Mouse (Mus musculus) G1E (cell line): ENCODE data around the gene Nkg7. TPM values are rescaled to one million over a fixed set of nuclear protein-coding genes. Genes with fewer than 3 reads are reported as not detected.

Source experiments
- ATAC-seq: 2 replicates; pipeline ENCODE4 v1.8.0; 2016; ENCODE audit warnings: mild to moderate bottlenecking; ENCODE audit not compliant: insufficient number of reproducible peaks, poor library complexity, low FRiP score, severe bottlenecking; ENCODE audit errors: extremely low read depth
- DNase-seq: peaks from one replicate; pipeline ENCODE4 v3.0.0; 2012; ENCODE audit warnings: low spot score
- H3K27me3 ChIP-seq: 2 replicates; pipeline ENCODE4 v1.6.1; 2012; ENCODE audit warnings: mild to moderate bottlenecking, low read length, inconsistent platforms; ENCODE audit not compliant: insufficient read depth
- H3K36me3 ChIP-seq: replicated peaks from 2 replicates; pipeline ENCODE3; 2012; ENCODE audit warnings: mild to moderate bottlenecking, inconsistent platforms
- H3K4me1 ChIP-seq: 2 replicates; pipeline ENCODE4 v1.6.1; 2012; ENCODE audit warnings: low read depth, low read length, inconsistent platforms, mixed read lengths; ENCODE audit not compliant: insufficient read depth
- H3K4me3 ChIP-seq: 2 replicates; pipeline ENCODE4 v1.5.1; 2012; ENCODE audit warnings: low read depth, mild to moderate bottlenecking, inconsistent platforms, low read length, moderate library complexity, mixed read lengths
- H3K9me3 ChIP-seq: replicated peaks from 2 replicates; pipeline ENCODE4 v1.6.1; 2012; ENCODE audit warnings: inconsistent platforms
- CTCF ChIP-seq: IDR thresholded peaks from 2 replicates; pipeline ENCODE4 v1.5.1; 2012; ENCODE audit warnings: low read depth, low read length, inconsistent platforms, mixed read lengths
- GATA1 ChIP-seq: IDR thresholded peaks from 2 replicates; pipeline ENCODE4 v1.6.1; 2012; ENCODE audit warnings: borderline replicate concordance, low read length, inconsistent platforms, mixed read lengths
- GATA2 ChIP-seq: IDR thresholded peaks from 2 replicates; pipeline ENCODE4 v1.6.1; 2012; ENCODE audit warnings: low read depth, low read length, inconsistent platforms, borderline replicate concordance
- POLR2AphosphoS5 ChIP-seq: IDR thresholded peaks from 2 replicates; pipeline ENCODE4 v1.6.1; 2012; ENCODE audit warnings: low read depth, low read length, inconsistent platforms; ENCODE audit not compliant: insufficient replicate concordance
- TAL1 ChIP-seq: conservative IDR thresholded peaks from 2 replicates; pipeline ENCODE4 v1.6.1; 2012; ENCODE audit warnings: low read depth, low read length, inconsistent platforms, mixed read lengths
- polyA plus RNA-seq: library from polyadenylated mRNA; stranded (reverse); fragments of >175 nt; gene quantifications from 2 replicates; pipeline ENCODE4 v1.2.3, GENCODE M21; 2012
- total RNA-seq, 2 experiments: library from RNA; stranded (forward) in 1 of 2; stranded (reverse) in 1 of 2; fragments of 200-1000 nt in 1 of 2; fragments of >200 nt in 1 of 2; fragmentation: Nextera tagmentation in 1 of 2; gene quantifications; 2 replicates each; pipeline ENCODE4 v1.2.3; 2014 to 2017

Nkg7 gene
- total RNA-seq (2014; fragmentation: Nextera tagmentation) (not detected in 2 replicates), total RNA-seq (2017) (not detected in 2 replicates), polyA plus RNA-seq (not detected in 2 replicates)

DNA sequence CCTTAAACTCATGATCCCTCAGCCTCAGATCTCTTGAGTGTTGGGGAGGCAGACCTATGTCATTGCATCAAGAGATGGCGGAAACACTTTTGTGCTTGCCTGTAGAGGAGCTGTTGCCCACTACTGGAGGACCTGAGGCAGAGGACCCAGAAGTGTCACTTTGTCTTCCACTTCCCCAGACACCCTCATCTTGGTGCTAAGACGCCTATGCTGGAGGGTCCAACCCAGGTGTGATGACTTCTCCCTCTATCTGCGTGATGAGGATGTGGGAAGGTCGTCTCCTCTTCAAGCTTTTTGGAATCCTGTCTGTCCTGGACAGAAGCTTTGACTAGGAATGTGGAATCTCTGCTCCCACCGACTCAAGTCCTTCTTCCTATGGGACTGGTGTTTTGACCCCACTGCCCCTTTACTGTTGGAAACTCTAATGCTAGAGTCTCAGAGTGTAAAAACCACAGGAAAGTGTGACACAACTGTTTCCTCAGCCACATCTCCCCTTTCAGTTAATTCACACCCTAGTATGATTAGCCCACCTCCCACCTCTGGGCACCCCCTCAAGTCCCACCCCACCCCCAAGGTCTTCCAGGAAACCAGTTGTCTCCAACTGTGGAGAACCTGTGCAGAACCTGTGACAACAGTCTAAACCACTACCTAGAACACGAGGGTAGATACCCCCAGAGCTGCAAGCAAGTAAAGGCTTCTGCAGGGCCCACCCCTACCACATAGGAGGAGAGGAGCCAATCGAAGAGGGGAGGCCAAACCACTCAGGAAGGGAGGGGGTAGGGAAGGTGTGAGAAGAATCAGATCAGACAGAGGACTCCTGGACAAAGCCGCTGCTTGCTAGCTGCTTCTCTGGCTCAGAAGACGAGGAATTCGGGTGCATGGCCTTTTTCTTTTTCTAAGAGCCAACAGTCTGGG, at the start of gene Nkg7:
TSS of gene Nkg7 (plus strand) at position 733 of the 915 bp plus-strand sequence.
- DNase-seq (no peak), ATAC-seq (no peak)
- no peaks in the 10 kb centered on the region for H3K36me3 ChIP-seq
- peaks cover 50% of the 10 kb centered on the region for H3K27me3 ChIP-seq
- no peak within 1 kb of the TSS for H3K4me3 ChIP-seq
- H3K4me1 ChIP-seq = no peaks in the 10 kb centered on the region
- H3K9me3 ChIP-seq = no peaks in the 10 kb centered on the region
- TF ChIP-seq CTCF (no peak), GATA2 (no peak), GATA1 (no peak), POLR2AphosphoS5 (no peak), TAL1 (no peak)

DNA sequence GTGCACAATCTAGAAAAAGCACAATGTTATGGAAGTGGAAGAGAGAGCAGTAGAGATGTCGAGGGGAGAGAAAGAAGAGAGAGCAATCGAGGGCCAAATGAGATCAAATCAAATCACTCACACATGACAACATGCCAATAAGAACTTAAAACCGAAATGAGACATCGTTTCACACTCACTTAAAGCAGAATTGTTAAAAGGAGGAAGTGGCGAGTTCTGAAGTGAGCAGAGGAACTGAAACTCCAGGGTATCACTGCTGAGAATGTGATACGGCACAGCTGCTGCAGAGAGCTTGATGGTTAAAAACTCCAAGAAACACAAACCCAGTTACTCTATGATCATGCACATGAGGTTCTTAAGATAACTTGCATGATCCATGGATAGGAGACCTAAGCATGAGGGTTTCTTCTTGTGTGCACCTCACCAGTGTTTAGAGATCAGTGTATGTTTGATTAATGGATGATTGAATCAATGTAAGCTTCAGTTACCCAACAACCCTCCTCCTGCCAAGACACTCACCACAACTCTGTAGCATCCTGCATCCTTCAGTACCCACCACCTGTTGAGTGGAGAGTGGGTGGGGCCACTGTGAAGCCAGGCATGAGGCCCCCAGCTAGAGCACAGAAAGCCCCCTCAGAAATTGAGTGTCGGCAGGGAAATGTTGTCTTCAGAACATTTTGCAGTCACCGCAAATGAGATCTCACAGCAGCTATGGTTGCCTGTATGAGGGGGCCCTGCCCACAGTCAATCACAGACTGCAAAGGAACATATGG, 44.3 kb upstream of the Nkg7 start:
- Histone ChIP-seq H3K27me3 (no peaks in the 10 kb centered on the region), H3K36me3 (no peaks in the 10 kb centered on the region), H3K9me3 (no peaks in the 10 kb centered on the region), H3K4me1 (no peaks in the 10 kb centered on the region), H3K4me3 (no peak overlapping the region)
- TF ChIP-seq CTCF = no peak
- no peak for TF ChIP-seq TAL1
- no peak for TF ChIP-seq POLR2AphosphoS5
- TF ChIP-seq GATA2 = no peak
- no peak for TF ChIP-seq GATA1
- ATAC-seq (no peak), DNase-seq (no peak)

DNA sequence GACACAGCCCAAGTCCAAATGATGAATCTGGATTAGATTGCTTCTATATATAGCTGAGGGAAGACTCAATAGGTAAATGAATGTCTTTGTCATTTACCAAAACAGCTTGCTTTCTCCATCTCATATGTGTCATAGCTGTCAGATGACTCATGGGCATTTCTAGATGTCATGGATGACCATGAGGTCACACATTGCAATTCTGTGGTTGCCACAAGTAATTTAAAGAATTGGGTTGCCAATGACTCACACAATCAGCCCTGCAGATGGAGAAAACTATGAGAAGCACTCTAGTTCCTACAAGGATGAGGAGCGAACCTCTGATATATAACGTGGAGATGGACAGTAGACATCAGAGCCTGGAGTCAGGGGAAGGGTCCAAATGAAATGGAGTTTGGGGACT, 37.4 kb upstream of the Nkg7 start:
- H3K27me3 ChIP-seq = no peaks in the 10 kb centered on the region
- ATAC-seq (no peak), DNase-seq (no peak)
- TF ChIP-seq TAL1 (no peak), GATA1 (no peak)
- H3K9me3 ChIP-seq = no peaks in the 10 kb centered on the region
- no peaks in the 10 kb centered on the region for H3K4me1 ChIP-seq
- H3K4me3 ChIP-seq = no peak overlapping the region
- no peaks in the 10 kb centered on the region for H3K36me3 ChIP-seq

DNA sequence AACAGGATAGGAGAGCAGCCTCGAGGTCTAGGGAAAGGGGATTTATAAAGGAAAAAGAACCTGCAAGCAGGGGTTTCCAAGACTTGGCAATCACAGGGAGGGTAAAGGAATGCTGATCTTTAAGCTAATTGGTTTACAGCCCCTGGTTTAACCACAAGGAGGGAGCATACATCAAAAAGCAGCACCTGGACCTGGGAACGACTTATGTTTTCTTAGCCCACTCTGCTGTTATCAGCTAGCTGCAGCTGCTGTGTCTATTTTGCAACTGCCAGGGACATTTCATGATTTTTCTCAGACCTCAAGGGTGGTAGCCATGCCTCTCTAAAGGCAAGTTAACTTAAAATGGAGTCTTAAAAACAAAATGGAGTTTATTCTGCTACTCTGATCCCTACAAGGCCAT, 34.2 kb upstream of the Nkg7 start:
- no peak overlapping the region for H3K4me3 ChIP-seq
- H3K27me3 ChIP-seq = no peaks in the 10 kb centered on the region
- ATAC-seq = no peak
- no peaks in the 10 kb centered on the region for H3K9me3 ChIP-seq
- no peaks in the 10 kb centered on the region for H3K36me3 ChIP-seq
- no peaks in the 10 kb centered on the region for H3K4me1 ChIP-seq
- no peak for DNase-seq
- TF ChIP-seq POLR2AphosphoS5 (no peak), GATA2 (no peak), GATA1 (no peak), TAL1 (no peak)

DNA sequence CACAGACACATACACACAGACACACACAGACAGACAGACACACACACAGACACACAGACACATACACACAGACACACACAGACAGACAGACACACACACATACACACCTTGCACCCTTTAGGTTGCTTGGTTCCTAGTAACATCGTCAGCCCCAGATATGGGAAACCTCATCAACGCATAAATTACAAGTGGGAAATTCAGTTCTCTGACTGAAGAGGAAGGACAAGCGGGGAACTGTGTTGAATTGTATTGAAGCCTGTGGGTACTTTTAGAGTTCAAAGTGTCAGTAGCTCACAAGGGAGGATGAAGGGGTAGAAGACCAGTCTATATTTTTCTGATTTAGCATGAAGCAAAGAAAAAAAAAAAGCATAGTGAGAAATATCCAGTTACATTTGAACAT, 29.3 kb upstream of the Nkg7 start:
- H3K27me3 ChIP-seq = peaks cover 2% of the 10 kb centered on the region; the same call in 1 of the 2 replicates
- no peaks in the 10 kb centered on the region for H3K36me3 ChIP-seq
- DNase-seq (no peak), ATAC-seq (no peak)
- no peak overlapping the region for H3K4me3 ChIP-seq
- TF ChIP-seq TAL1 (no peak), GATA2 (no peak), GATA1 (no peak), POLR2AphosphoS5 (no peak), CTCF (no peak)
- H3K4me1 ChIP-seq = no peaks in the 10 kb centered on the region
- H3K9me3 ChIP-seq = no peaks in the 10 kb centered on the region

DNA sequence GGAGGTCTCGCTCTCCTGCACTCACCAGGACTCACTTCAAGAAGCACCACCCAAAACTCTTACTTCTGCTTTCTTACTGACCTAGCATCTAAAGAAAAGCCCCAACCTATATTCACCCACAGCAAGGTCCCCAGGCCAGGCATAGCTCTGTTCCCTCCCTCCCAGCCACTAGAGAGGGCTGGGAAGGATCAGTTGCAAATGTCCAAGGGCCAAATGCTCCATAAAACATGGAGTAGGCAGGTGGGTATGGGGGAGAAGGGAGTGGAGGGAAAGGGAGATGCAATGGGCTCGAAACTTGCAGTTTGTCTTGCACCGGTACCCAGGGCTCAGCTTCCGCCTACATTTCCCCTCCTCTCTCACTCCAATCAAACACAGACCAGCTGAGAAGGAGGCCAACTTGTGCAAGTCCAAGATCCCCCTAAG, 28.7 kb upstream of the Nkg7 start, which contains the start of gene Siglecg:
TSS of gene Siglecg (plus strand) at position 74 of the 423 bp plus-strand sequence.
- DNase-seq = no peak
- Histone ChIP-seq H3K36me3 (no peaks in the 10 kb centered on the region), H3K4me3 (no peak within 1 kb of the TSS), H3K9me3 (no peaks in the 10 kb centered on the region), H3K4me1 (no peaks in the 10 kb centered on the region), H3K27me3 (peaks cover 4% of the 10 kb centered on the region; the same call in 1 of the 2 replicates)
- no peak for ATAC-seq
- no peak for TF ChIP-seq GATA2
